In genomic region chr6:54891384-54891783, GRCm38 (mm10) we compare ENCODE assay signal across 18 mouse cellular contexts.
DNase-seq lines count a peak whose midpoint lies in the region; ATAC-seq lines count a peak whose summit lies in the region.
"Had no signal": no experiment of that assay in that cellular context is flagged by ENCODE, and none has a peak within 500 bp of the region (broad histone marks: within the 10 kb centered on the region; RNA-seq: fewer than 3 reads in every experiment).

No protein-coding gene starts in this region.

- peak; percentile 86 for ATAC-seq in frontal cortex, adult (ENCODE audit: low TSS enrichment)
- ATAC-seq: forebrain, embryonic 13.5 days; forebrain, embryonic 15.5 days had no signal

- DNase-seq in frontal cortex, postnatal 25 days (ENCODE audit: low spot score in 2 of 2): no peak
- DNase-seq in 416B (ENCODE audit: low read depth): peak; percentile 86
- peak; percentile 44 for DNase-seq in NIH3T3 (ENCODE audit: low read depth)
- DNase-seq in adrenal gland, adult 8-10 months: no peak
- no peak for DNase-seq in cerebellum, adult 18-20 months
- DNase-seq in embryo, embryonic 10 days (ENCODE audit: low spot score): no peak
- DNase-seq: adrenal gland, adult 2 months; adrenal gland, postnatal 14 days; adrenal gland, postnatal 36 days; cerebellum, adult 11-12 months; cerebellum, adult 8-10 months; cerebellum, adult 9-11 months; cerebellum, postnatal 14 days; cerebellum, postnatal 36 days; gastrocnemius, adult 2 months had no signal

Comparison
In these comparisons a context has a peak if more than half of its experiments do, and no peak if none do; other contexts are left out.
1. DNase-seq: peak in 416B (single experiment) and NIH3T3 (single experiment); none in frontal cortex, postnatal 25 days (0 of 2), adrenal gland, adult 8-10 months (single experiment), cerebellum, adult 18-20 months (0 of 2) and embryo, embryonic 10 days (single experiment).